Mouse (Mus musculus) thymus, adult 2 months (tissue): ENCODE data around the gene 2510039O18Rik.

ENCODE experiments used
- CTCF ChIP-seq: fragments of 200-500 bp; IDR thresholded peaks from 2 replicates; pipeline ENCODE4 v1.5.1; 2012; ENCODE audit warnings: mild to moderate bottlenecking, control low read depth, low read length, moderate library complexity, borderline replicate concordance; ENCODE audit not compliant: control insufficient read depth, poor library complexity, insufficient read depth; ENCODE audit errors: extremely low read depth
- POLR2A ChIP-seq: fragments of 200-500 bp; IDR thresholded peaks from 2 replicates; pipeline ENCODE4 v1.6.1; 2012; ENCODE audit warnings: mild to moderate bottlenecking, low read length, control low read depth, moderate library complexity; ENCODE audit not compliant: control insufficient read depth, poor library complexity, insufficient read depth; ENCODE audit errors: extremely low read depth

- TF ChIP-seq CTCF (no peak), POLR2A (no peak)
Measured at GRCm38 (mm10) chr4:147937486-147937885, 3.2 kb upstream of the 2510039O18Rik start.
